Mouse (Mus musculus) frontal cortex, adult 2 months (tissue): Measurements from ENCODE around the gene Ccnk. TPM values are rescaled to one million over a fixed set of nuclear protein-coding genes. Genes with fewer than 3 reads are reported as not detected.

Experiments used
- DNase-seq, 2 experiments: peaks; one replicate each; pipeline ENCODE4 v3.0.0; 2022; ENCODE audit warnings: low spot score in 1 of 2; ENCODE audit errors: extremely low spot score in 1 of 2
- polyA plus RNA-seq: library from polyadenylated mRNA; depleted of rRNA; stranded (reverse); fragments of >200 nt; gene quantifications from 2 replicates; pipeline ENCODE4 v1.2.3, GENCODE M21; 2012; rRNA removed

The Ccnk gene
- polyA plus RNA-seq, 1 experiment: 27.3 TPM

- DNase-seq: no peak
Observed at GRCm38 (mm10) chr12:108241626-108242025, 62.2 kb downstream of the Ccnk start.

GRCm38 (mm10) chr12:108242243-108242745, 62.9 kb downstream of the Ccnk start:
- no peak for DNase-seq

- DNase-seq: no peak
Observed at GRCm38 (mm10) chr12:108244778-108245177, 65.4 kb downstream of the Ccnk start.

GRCm38 (mm10) chr12:108245579-108245978, 66.2 kb downstream of the Ccnk start:
- DNase-seq: no peak

- no peak for DNase-seq
Observed at GRCm38 (mm10) chr12:108246759-108247500, 67.6 kb downstream of the Ccnk start.

- DNase-seq: no peak
Observed at GRCm38 (mm10) chr12:108249019-108249418, 69.6 kb downstream of the Ccnk start.

- DNase-seq: no peak
Observed at GRCm38 (mm10) chr12:108249522-108249921, 70.1 kb downstream of the Ccnk start.

GRCm38 (mm10) chr12:108251034-108251792, 71.8 kb downstream of the Ccnk start:
- no peak for DNase-seq

- DNase-seq: no peak
Observed at GRCm38 (mm10) chr12:108251825-108252542, 72.6 kb downstream of the Ccnk start.

Other genes with a start within 250 kb of the Ccnk start
- gene Bcl11b, start 176.0 kb upstream of the Ccnk start, polyA plus RNA-seq: 38.0 and 43.9 TPM in 2 replicates
- gene Setd3, start 265 bp upstream of the Ccnk start, polyA plus RNA-seq: 101 and 117 TPM in 2 replicates
- 44.2 and 44.8 TPM in 2 replicates for gene Ccdc85c, start 95.8 kb downstream of the Ccnk start, polyA plus RNA-seq
- 10.3 and 10.6 TPM in 2 replicates for gene Hhipl1, start 126.7 kb downstream of the Ccnk start, polyA plus RNA-seq
- gene Cyp46a1, start 154.8 kb downstream of the Ccnk start, polyA plus RNA-seq: 377 and 384 TPM in 2 replicates
- 49.3 and 57.7 TPM in 2 replicates for gene Eml1, start 191.4 kb downstream of the Ccnk start, polyA plus RNA-seq